In the genomic region with DNA sequence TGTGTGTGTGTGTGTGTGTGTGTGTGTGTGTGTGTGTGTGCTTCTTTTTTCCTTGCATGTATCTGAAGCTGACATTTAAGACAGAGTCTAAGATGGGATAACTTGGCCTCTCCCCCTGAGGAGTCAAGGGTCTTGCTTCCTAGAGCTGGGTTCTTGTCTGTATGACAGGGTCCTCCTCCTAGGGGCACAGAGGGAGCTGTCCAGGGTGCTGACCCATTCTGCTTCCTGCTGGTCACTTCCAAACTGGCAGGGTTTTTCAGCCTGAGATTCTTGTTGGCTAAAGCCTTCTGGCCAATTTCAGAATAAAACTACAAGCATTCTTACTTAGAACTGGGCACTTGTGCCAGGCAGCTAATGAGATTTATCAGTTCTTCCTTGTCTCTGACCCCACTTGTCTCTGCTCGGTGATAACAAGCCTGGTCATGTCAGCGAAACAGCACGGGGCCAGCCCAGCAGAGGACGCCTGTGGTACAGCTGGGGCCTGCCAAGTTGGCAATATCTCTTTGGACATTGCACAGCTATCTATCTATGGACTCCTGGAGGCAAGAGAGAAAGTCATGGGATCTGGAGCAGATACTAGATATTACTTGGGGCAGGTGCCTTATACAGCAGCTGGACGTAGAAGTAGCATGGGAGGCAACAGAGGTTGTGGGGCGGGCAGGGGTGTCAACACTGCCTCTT, we compare ENCODE assay signal across 8 mouse cellular contexts.
DNase-seq lines count a peak whose midpoint lies in the region; ATAC-seq and TF ChIP-seq lines count a peak whose summit lies in the region.
"Had no signal": no experiment of that assay in that cellular context is flagged by ENCODE, and none has a peak within 500 bp of the region (broad histone marks: within the 10 kb centered on the region; RNA-seq: fewer than 3 reads in every experiment).

No protein-coding gene starts in this region.

- no peak overlapping the region for H3K4me2 ChIP-seq in stomach, postnatal 0 days (replicated peaks; ENCODE audit: low read depth)
- H3K4me2 ChIP-seq: neural tube, embryonic 13.5 days had no signal

- H3K36me3 ChIP-seq in stomach, postnatal 0 days (ENCODE audit: control insufficient read depth, insufficient read depth, low read length), result no peaks in the 10 kb centered on the region
- H3K36me3 ChIP-seq: neural tube, embryonic 13.5 days had no signal

- intact Hi-C loops in heart, postnatal 14 days (cut with DNase I), result no loop called here

- ATAC-seq in stomach, postnatal 0 days (ENCODE audit: low FRiP score, low TSS enrichment), result no peak

- H3K4me3 ChIP-seq in stomach, postnatal 0 days (ENCODE audit: low read depth, low read length), result no peak overlapping the region
- H3K4me3 ChIP-seq: neural tube, embryonic 13.5 days had no signal

- H3K4me1 ChIP-seq in stomach, postnatal 0 days (replicated peaks; ENCODE audit: control insufficient read depth, insufficient read depth), result no peaks in the 10 kb centered on the region; the same call in 1 of the 2 replicates

- H3K9me3 ChIP-seq in stomach, postnatal 0 days (ENCODE audit: control insufficient read depth, low read length), result no peaks in the 10 kb centered on the region
- H3K9me3 ChIP-seq: neural tube, embryonic 13.5 days had no signal

- no peak for TF ChIP-seq EP300 in stomach, postnatal 0 days (optimal IDR thresholded peaks at IDR 0.05)

- H3K9ac ChIP-seq in stomach, postnatal 0 days (ENCODE audit: low read length), result no peak overlapping the region
- H3K9ac ChIP-seq: neural tube, embryonic 13.5 days had no signal

- TF ChIP-seq CTCF in stomach, postnatal 0 days (IDR thresholded peaks at IDR 0.05; ENCODE audit: low read depth), result no peak

- H3K27me3 ChIP-seq in stomach, postnatal 0 days (ENCODE audit: control insufficient read depth, insufficient read depth, low read length), result no peaks in the 10 kb centered on the region
- H3K27me3 ChIP-seq: neural tube, embryonic 13.5 days had no signal

- peak; percentile 32 to 47 for DNase-seq in layer of hippocampus, postnatal 10 days (ENCODE audit: low spot score in 2 of 2)
- DNase-seq in layer of hippocampus, adult 9-10 months (ENCODE audit: low spot score), result no peak
- peak; percentile 39 for DNase-seq in MN1 (ENCODE audit: low spot score)
- DNase-seq in brain, adult 2 months (ENCODE audit: low read depth, low spot score), result peak; percentile 66
- DNase-seq in heart, postnatal 14 days, result peak; percentile 57 to 71
- peak; percentile 51 for DNase-seq in stomach, postnatal 0 days (ENCODE audit: low spot score)
- DNase-seq in spleen, postnatal 36 days (ENCODE audit: low spot score in 2 of 2), result no peak

- no peak overlapping the region for H3K27ac ChIP-seq in stomach, postnatal 0 days (replicated peaks)
- H3K27ac ChIP-seq: neural tube, embryonic 13.5 days had no signal

- 73% methylated on average over 6 of the region's 6 CpGs for WGBS in stomach, postnatal 0 days

Comparison
In these comparisons a context has a peak if more than half of its experiments do, and no peak if none do; other contexts are left out.
1. DNase-seq: peak in layer of hippocampus, postnatal 10 days (2 of 2), MN1 (single experiment), brain, adult 2 months (single experiment), heart, postnatal 14 days (2 of 2) and stomach, postnatal 0 days (single experiment); none in layer of hippocampus, adult 9-10 months (single experiment) and spleen, postnatal 36 days (0 of 2).